Mouse (Mus musculus) erythroblast, embryonic 14.5 days (primary cell): ENCODE results near the gene Cyb5d2.

Source experiments
- GATA1 ChIP-seq: IDR thresholded peaks from 2 replicates; pipeline ENCODE4 v1.6.1; 2012; ENCODE audit warnings: low read length, inconsistent platforms, mixed read lengths
- TAL1 ChIP-seq: IDR thresholded peaks from 3 replicates; pipeline ENCODE4 v1.6.1; 2012; ENCODE audit warnings: low read length, inconsistent platforms, mixed read lengths

- TF ChIP-seq GATA1 (no peak), TAL1 (no peak)
Measured at GRCm38 (mm10) chr11:72805232-72805631, 9.3 kb upstream of the Cyb5d2 start.
